Mouse (Mus musculus) ovary, adult 18-20 months (tissue): ENCODE data around the gene Cacna1f.

Source experiments
- DNase-seq: peaks from one replicate; pipeline ENCODE4 v3.0.0; 2022; ENCODE audit warnings: low spot score, mixed read lengths

Gene Cacna1f

GRCm38 (mm10) chrX:7632560-7632959, 25.7 kb downstream of the Cacna1f start:
- no peak for DNase-seq

- DNase-seq, result no peak
Observed at GRCm38 (mm10) chrX:7635101-7635500, 28.2 kb downstream of the Cacna1f start.

GRCm38 (mm10) chrX:7638401-7639091, 31.7 kb downstream of the Cacna1f start, which contains the start of gene Syp:
Syp (plus strand) TSS chrX:7638471.
- DNase-seq, result peak; percentile 62

- no peak for DNase-seq
Observed at GRCm38 (mm10) chrX:7639536-7640325, 32.8 kb downstream of the Cacna1f start.

- DNase-seq, result no peak
Observed at GRCm38 (mm10) chrX:7640785-7641184, 33.9 kb downstream of the Cacna1f start.

- DNase-seq, result no peak
Observed at GRCm38 (mm10) chrX:7645349-7645748, 38.5 kb downstream of the Cacna1f start.

- DNase-seq, result peak; percentile 83
Observed at GRCm38 (mm10) chrX:7648671-7649304, 41.9 kb downstream of the Cacna1f start.

- peak; percentile 31 for DNase-seq
Observed at GRCm38 (mm10) chrX:7657221-7657639, 50.3 kb downstream of the Cacna1f start, which contains the start of gene Prickle3. Prickle3 (plus strand) TSS chrX:7657260.

- peak; percentile 29 for DNase-seq
Observed at GRCm38 (mm10) chrX:7658031-7658784, 51.3 kb downstream of the Cacna1f start.

GRCm38 (mm10) chrX:7658785-7659589, 52.1 kb downstream of the Cacna1f start:
- no peak for DNase-seq

GRCm38 (mm10) chrX:7661086-7661485, 54.2 kb downstream of the Cacna1f start:
- no peak for DNase-seq

- DNase-seq, result no peak
Observed at GRCm38 (mm10) chrX:7662936-7663335, 56.1 kb downstream of the Cacna1f start.

GRCm38 (mm10) chrX:7664791-7665190, 57.9 kb downstream of the Cacna1f start:
- no peak for DNase-seq

- no peak for DNase-seq
Observed at GRCm38 (mm10) chrX:7665739-7666502, 59.0 kb downstream of the Cacna1f start.

- peak; percentile 58 for DNase-seq
Observed at GRCm38 (mm10) chrX:7670390-7670881, 63.6 kb downstream of the Cacna1f start.

GRCm38 (mm10) chrX:7670921-7671623, 64.2 kb downstream of the Cacna1f start, which contains the start of gene Plp2:
Plp2 (minus strand) TSS chrX:7671390.
- peak; percentile 41 for DNase-seq

- no peak for DNase-seq
Observed at GRCm38 (mm10) chrX:7672739-7673138, 65.9 kb downstream of the Cacna1f start.

GRCm38 (mm10) chrX:7673578-7674281, 66.8 kb downstream of the Cacna1f start:
- DNase-seq, result no peak
